Mouse (Mus musculus) heart, embryonic 14.5 days (tissue): ENCODE data around the gene Tmem9. TPM values are rescaled to one million over a fixed set of nuclear protein-coding genes. Genes with fewer than 3 reads are reported as not detected.
A peak's percentile ranks its signal among the peaks of the same experiment; 100 is the strongest.

Source experiments
- ATAC-seq: fragments of 200-750 bp; cut with Nextera tagmentation; 2 replicates; pipeline ENCODE4 v1.8.0; 2017; ENCODE audit warnings: low read depth, moderate TSS enrichment; ENCODE audit not compliant: insufficient number of reproducible peaks, insufficient read depth, low FRiP score
- H3K27ac ChIP-seq, 2 experiments: fragments of 200-500 bp in 1 of 2; fragments of 300-500 bp in 1 of 2; sonication (generic) in 1 of 2; replicated peaks in 1 of 2; 2 replicates each; pipeline ENCODE4 v1.5.1; 2012 to 2014; ENCODE audit warnings: low read depth in 2 of 2, low read length in 2 of 2, control low read depth in 1 of 2, mild to moderate bottlenecking in 1 of 2, mixed read lengths in 1 of 2; ENCODE audit not compliant: control insufficient read depth in 1 of 2, insufficient read depth in 1 of 2
- H3K27me3 ChIP-seq: fragments of 300-500 bp; sonication (generic); 2 replicates; pipeline ENCODE4 v1.6.1; 2014; ENCODE audit warnings: mild to moderate bottlenecking, low read length, control low read depth; ENCODE audit not compliant: control insufficient read depth, insufficient read depth
- H3K36me3 ChIP-seq: fragments of 300-500 bp; sonication (generic); 2 replicates; pipeline ENCODE4 v1.6.1; 2014; ENCODE audit warnings: mild to moderate bottlenecking, control low read depth, low read length, mixed read lengths; ENCODE audit not compliant: control insufficient read depth, insufficient read depth
- H3K4me1 ChIP-seq, 2 experiments: fragments of 200-500 bp in 1 of 2; fragments of 300-500 bp in 1 of 2; sonication (generic) in 1 of 2; 2 replicates each; pipeline ENCODE4 v1.6.1; 2012 to 2014; ENCODE audit warnings: low read length in 2 of 2, control low read depth in 1 of 2, mixed read lengths in 1 of 2; ENCODE audit not compliant: control insufficient read depth in 2 of 2, insufficient read depth in 2 of 2
- H3K4me2 ChIP-seq: fragments of 300-500 bp; sonication (generic); 2 replicates; pipeline ENCODE4 v1.6.1; 2014; ENCODE audit warnings: mild to moderate bottlenecking, low read length
- H3K4me3 ChIP-seq, 2 experiments: fragments of 200-500 bp in 1 of 2; fragments of 300-500 bp in 1 of 2; sonication (generic) in 1 of 2; 2 replicates each; pipeline ENCODE4 v1.5.1; 2012 to 2014; ENCODE audit warnings: low read length in 2 of 2, mild to moderate bottlenecking in 2 of 2, control low read depth in 1 of 2, low read depth in 1 of 2, moderate library complexity in 1 of 2; ENCODE audit not compliant: control insufficient read depth in 1 of 2, insufficient read depth in 1 of 2
- H3K9ac ChIP-seq: fragments of 300-500 bp; sonication (generic); 2 replicates; pipeline ENCODE4 v1.6.1; 2014; ENCODE audit warnings: mild to moderate bottlenecking, low read length
- H3K9me3 ChIP-seq: fragments of 300-500 bp; sonication (generic); 2 replicates; pipeline ENCODE4 v1.6.1; 2016; ENCODE audit warnings: low read length, control low read depth; ENCODE audit not compliant: control insufficient read depth
- WGBS: fragments of 180-500 bp; shearing (Covaris S2); extraction: QIAGEN DNeasy Blood & Tissue Kit; methylation state at CpG from one replicate; pipeline ENCODE4 v1.1.7; 2014; 5-methylcytosine and 5-hydroxymethylcytosine counted together
- polyA plus RNA-seq: library from polyadenylated mRNA; unstranded; fragments of >200 nt; fragmentation: Nextera tagmentation; extraction: Ambion mirVana; gene quantifications from 2 replicates; pipeline ENCODE4 v1.2.1, GENCODE M21; 2014

Tmem9 gene
- polyA plus RNA-seq, 1 experiment from 2014 or later, result 82.2 TPM

- WGBS, result 16% methylated on average over 8 of the region's 8 CpGs
- ATAC-seq, result 0 out of 2 replicates have a peak, but pooled peaks have one; percentile 18
- Histone ChIP-seq H3K36me3 (no peaks in the 10 kb centered on the region), H3K4me3 (peak overlapping the region; percentile 56 to 67), H3K9ac (peak overlapping the region; percentile 66), H3K4me1 (peaks cover 5 to 12% of the 10 kb centered on the region in 2 experiments), H3K4me2 (peak overlapping the region; percentile 93), H3K9me3 (no peaks in the 10 kb centered on the region), H3K27ac (no peak overlapping the region), H3K27me3 (0 out of 2 replicates have a peak, but pooled peaks cover 4% of the 10 kb centered on the region)
Measured at GRCm38 (mm10) chr1:136008159-136008533, 196 bp downstream of the Tmem9 start.

DNA sequence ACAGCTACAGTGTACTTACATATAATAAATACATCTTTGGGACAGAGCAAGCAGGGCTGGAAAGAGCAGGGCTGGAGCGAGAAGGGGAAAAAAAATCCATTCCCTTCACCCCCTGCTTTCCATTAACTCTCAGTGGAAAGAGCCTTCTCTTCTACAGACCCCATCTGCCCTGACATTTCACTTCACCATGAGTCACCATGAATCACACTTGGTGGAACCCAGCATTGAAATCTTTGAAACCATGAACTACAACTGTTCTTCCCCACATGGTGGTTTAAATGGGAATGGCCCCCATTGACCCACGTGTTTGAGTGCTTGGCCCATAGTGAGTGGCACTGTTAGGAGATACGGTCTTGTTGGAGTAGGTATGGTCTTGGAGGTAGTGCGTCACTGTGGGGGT is 2.3 kb downstream of the Tmem9 start:
- no peak overlapping the region for H3K9ac ChIP-seq
- ATAC-seq, result no peak
- no peaks in the 10 kb centered on the region for H3K9me3 ChIP-seq
- H3K36me3 ChIP-seq, result no peaks in the 10 kb centered on the region
- WGBS, result 83% methylated on average over 4 of the region's 4 CpGs
- H3K4me1 ChIP-seq, result peaks cover 5 to 12% of the 10 kb centered on the region in 2 experiments
- no peak overlapping the region for H3K4me3 ChIP-seq
- no peak overlapping the region for H3K4me2 ChIP-seq
- H3K27ac ChIP-seq, result no peak overlapping the region
- no peaks in the 10 kb centered on the region for H3K27me3 ChIP-seq

GRCm38 (mm10) chr1:136013513-136013912 is 5.6 kb downstream of the Tmem9 start:
- 48% methylated on average over 4 of the region's 4 CpGs for WGBS
- Histone ChIP-seq H3K27ac (no peak overlapping the region), H3K36me3 (no peaks in the 10 kb centered on the region), H3K27me3 (no peaks in the 10 kb centered on the region), H3K4me1 (peaks cover 0 to 13% of the 10 kb centered on the region in 2 experiments; a peak in 3 of 4 replicates), H3K4me3 (no peak overlapping the region), H3K9ac (no peak overlapping the region), H3K4me2 (no peak overlapping the region), H3K9me3 (no peaks in the 10 kb centered on the region)
- ATAC-seq, result no peak

- H3K9ac ChIP-seq, result no peak overlapping the region
- H3K27me3 ChIP-seq, result no peaks in the 10 kb centered on the region
Measured at GRCm38 (mm10) chr1:136014796-136015502, 7.0 kb downstream of the Tmem9 start.

DNA sequence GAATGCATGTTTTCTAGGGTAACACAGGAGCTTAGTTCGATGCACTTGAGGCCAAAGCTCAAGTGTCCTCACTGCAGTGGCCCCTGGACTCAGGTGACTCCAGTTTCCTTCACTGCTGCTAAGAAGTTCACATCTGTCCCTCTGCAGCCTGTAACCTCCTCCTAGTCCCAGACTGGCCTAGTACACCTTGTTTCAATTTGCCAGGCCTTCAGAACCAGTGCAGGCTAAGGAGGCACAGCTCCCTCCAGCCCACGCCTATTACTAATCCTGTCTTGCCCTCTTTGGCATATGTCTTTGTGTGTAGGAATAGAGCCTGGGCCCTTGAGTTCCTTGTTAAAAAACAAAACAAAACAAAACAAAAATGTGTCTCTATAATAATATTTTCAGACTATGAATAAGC is 9.4 kb downstream of the Tmem9 start:
- no peaks in the 10 kb centered on the region for H3K9me3 ChIP-seq
- H3K4me3 ChIP-seq, result peak overlapping the region in 1 of 2 experiments; percentile 85; a peak in 2 of 4 replicates
- H3K36me3 ChIP-seq, result peaks cover 24% of the 10 kb centered on the region
- H3K27me3 ChIP-seq, result no peaks in the 10 kb centered on the region
- WGBS, result 81% methylated on average over 2 of the region's 2 CpGs
- H3K9ac ChIP-seq, result peak overlapping the region; percentile 89
- H3K4me2 ChIP-seq, result peak overlapping the region; percentile 95
- peaks cover 2 to 17% of the 10 kb centered on the region in 2 experiments; a peak in 2 of 4 replicates for H3K4me1 ChIP-seq
- no peak overlapping the region for H3K27ac ChIP-seq
- no peak; the same call in 1 of the 2 replicates for ATAC-seq

More at GRCm38 (mm10) chr1:136014796-136015502, 7.0 kb downstream of the Tmem9 start:
- Histone ChIP-seq H3K36me3 (peaks cover 6% of the 10 kb centered on the region), H3K4me2 (no peak overlapping the region), H3K27ac (no peak overlapping the region), H3K4me3 (no peak overlapping the region), H3K9me3 (no peaks in the 10 kb centered on the region), H3K4me1 (peaks cover 2 to 23% of the 10 kb centered on the region in 2 experiments; a peak in 3 of 4 replicates)
- ATAC-seq, result no peak
- WGBS, result 33% methylated on average over 2 of the region's 2 CpGs

DNA sequence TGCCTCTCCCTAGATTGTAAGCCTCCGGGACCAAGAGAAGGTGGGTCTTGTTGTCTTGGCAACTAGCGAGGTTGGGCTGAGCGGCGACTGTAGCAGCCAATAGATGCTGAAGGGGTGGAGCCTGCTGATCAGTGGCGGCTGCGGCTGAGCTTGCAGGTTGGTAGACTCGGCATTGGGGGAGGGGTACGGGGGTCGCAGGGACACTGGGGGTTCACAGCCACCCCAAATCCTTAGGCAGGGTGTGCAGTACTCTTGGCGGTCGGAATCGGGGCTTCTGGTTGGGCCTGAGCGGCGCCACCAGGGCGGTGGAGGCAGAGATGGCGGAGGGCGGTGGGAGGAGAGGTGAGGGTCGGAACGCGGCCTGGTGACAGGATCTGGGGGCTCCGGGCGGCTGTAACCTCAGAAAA is 10.0 kb downstream of the Tmem9 start:
- Histone ChIP-seq H3K36me3 (peaks cover 30% of the 10 kb centered on the region), H3K27ac (peak overlapping the region; percentile 43 to 69; a peak in 3 of 4 replicates), H3K4me2 (peak overlapping the region; percentile 95), H3K9ac (peak overlapping the region; percentile 89), H3K27me3 (no peaks in the 10 kb centered on the region), H3K4me1 (peaks cover 2 to 16% of the 10 kb centered on the region in 2 experiments; a peak in 2 of 4 replicates), H3K9me3 (no peaks in the 10 kb centered on the region), H3K4me3 (peak overlapping the region; percentile 85 to 94)
- 0% methylated on average over 22 of the region's 22 CpGs for WGBS
- peak; percentile 94 for ATAC-seq

GRCm38 (mm10) chr1:136018390-136019189 is 10.6 kb downstream of the Tmem9 start:
- 5% methylated on average over 24 of the region's 24 CpGs for WGBS
- Histone ChIP-seq H3K4me2 (peak overlapping the region; percentile 95), H3K27ac (peak overlapping the region; percentile 43 to 69), H3K4me3 (peak overlapping the region; percentile 85 to 94), H3K36me3 (peaks cover 37% of the 10 kb centered on the region), H3K4me1 (peaks cover 2 to 16% of the 10 kb centered on the region in 2 experiments; a peak in 2 of 4 replicates), H3K9ac (peak overlapping the region; percentile 89), H3K9me3 (no peaks in the 10 kb centered on the region), H3K27me3 (no peaks in the 10 kb centered on the region)
- ATAC-seq, result 0 out of 2 replicates have a peak, but pooled peaks have one; percentile 24
